Mouse (Mus musculus) kidney, postnatal 0 days (tissue): Measurements from ENCODE around the gene Gm47959. TPM values are rescaled to one million over a fixed set of nuclear protein-coding genes. Genes with fewer than 3 reads are reported as not detected.
A peak's percentile ranks its signal among the peaks of the same experiment; 100 is the strongest.

ENCODE experiments used
- ATAC-seq: fragments of 200-750 bp; cut with Nextera tagmentation; replicated peaks from 2 replicates; pipeline ENCODE4 v1.8.0; 2017; ENCODE audit warnings: low read depth, moderate number of reproducible peaks, moderate TSS enrichment, moderate library complexity; ENCODE audit not compliant: low FRiP score
- DNase-seq: peaks from one replicate; pipeline ENCODE4 v3.0.0-alpha.2; 2016; ENCODE audit warnings: low spot score
- H3K27ac ChIP-seq: fragments of 300-500 bp; sonication (generic); 2 replicates; pipeline ENCODE4 v1.5.1; 2014; ENCODE audit warnings: mild to moderate bottlenecking
- H3K27me3 ChIP-seq: fragments of 300-500 bp; sonication (generic); 2 replicates; pipeline ENCODE4 v1.6.1; 2014; ENCODE audit warnings: low read length, mixed read lengths; ENCODE audit not compliant: insufficient read depth
- H3K36me3 ChIP-seq: fragments of 300-500 bp; sonication (generic); 2 replicates; pipeline ENCODE4 v1.6.1; 2014; ENCODE audit warnings: low read length, mixed read lengths; ENCODE audit not compliant: insufficient read depth
- H3K4me1 ChIP-seq: fragments of 300-500 bp; sonication (generic); replicated peaks from 2 replicates; pipeline ENCODE4 v1.6.1; 2014; ENCODE audit warnings: antibody characterized with exemption, low read length, mixed read lengths; ENCODE audit not compliant: insufficient read depth
- H3K4me2 ChIP-seq: fragments of 300-500 bp; sonication (generic); 2 replicates; pipeline ENCODE4 v1.6.1; 2014; ENCODE audit warnings: mild to moderate bottlenecking, low read length, moderate library complexity, mixed read lengths
- H3K4me3 ChIP-seq: fragments of 300-500 bp; sonication (generic); replicated peaks from 2 replicates; pipeline ENCODE4 v1.5.1; 2014; ENCODE audit warnings: low read depth, low read length
- H3K9ac ChIP-seq: fragments of 300-500 bp; sonication (generic); 2 replicates; pipeline ENCODE4 v1.6.1; 2014; ENCODE audit warnings: low read depth, low read length
- H3K9me3 ChIP-seq: fragments of 300-500 bp; sonication (generic); replicated peaks from 2 replicates; pipeline ENCODE4 v1.6.1; 2016; ENCODE audit warnings: low read length, inconsistent platforms, mixed read lengths
- CTCF ChIP-seq: IDR thresholded peaks from 2 replicates; pipeline ENCODE4 v1.5.1; 2016; ENCODE audit warnings: antibody characterized with exemption, low read depth, mild to moderate bottlenecking, moderate library complexity
- WGBS: fragments of 180-500 bp; shearing (Covaris S2); extraction: QIAGEN DNeasy Blood & Tissue Kit; methylation state at CpG from one replicate; pipeline ENCODE4 v1.1.7; 2014; 5-methylcytosine and 5-hydroxymethylcytosine counted together
- polyA plus RNA-seq: library from polyadenylated mRNA; unstranded; fragments of >200 nt; fragmentation: Nextera tagmentation; extraction: Ambion mirVana; gene quantifications from 2 replicates; pipeline ENCODE4 v1.2.1, GENCODE M21; 2015

Gene Gm47959
- polyA plus RNA-seq, 1 experiment from 2014 or later, result not detected

GRCm38 (mm10) chr1:82992093-82992492, 8.3 kb upstream of the Gm47959 start:
- Histone ChIP-seq H3K36me3 (no peaks in the 10 kb centered on the region), H3K4me3 (no peak overlapping the region), H3K9me3 (no peaks in the 10 kb centered on the region), H3K9ac (no peak overlapping the region), H3K27me3 (no peaks in the 10 kb centered on the region), H3K4me2 (no peak overlapping the region), H3K27ac (peak overlapping the region; percentile 13; the same call in 1 of the 2 replicates), H3K4me1 (no peaks in the 10 kb centered on the region)
- ATAC-seq (peak; percentile 69; the same call in 1 of the 2 replicates), DNase-seq (peak; percentile 27)
- no peak for TF ChIP-seq CTCF
- 56% methylated on average over 6 of the region's 6 CpGs for WGBS

GRCm38 (mm10) chr1:82993947-82994346, 6.4 kb upstream of the Gm47959 start:
- Histone ChIP-seq H3K4me2 (no peak overlapping the region), H3K4me1 (no peaks in the 10 kb centered on the region), H3K36me3 (no peaks in the 10 kb centered on the region), H3K4me3 (no peak overlapping the region), H3K9me3 (no peaks in the 10 kb centered on the region), H3K27ac (no peak overlapping the region), H3K27me3 (no peaks in the 10 kb centered on the region), H3K9ac (no peak overlapping the region)
- TF ChIP-seq CTCF, result no peak
- no peak for DNase-seq
- WGBS, result 80% methylated on average over 3 of the region's 3 CpGs
- no peak for ATAC-seq

- no peak for TF ChIP-seq CTCF
- no peak overlapping the region for H3K4me2 ChIP-seq
- no peak overlapping the region for H3K4me3 ChIP-seq
- ATAC-seq (no peak), DNase-seq (no peak)
- 82% methylated on average over 8 of the region's 8 CpGs for WGBS
- H3K4me1 ChIP-seq, result no peaks in the 10 kb centered on the region
- no peaks in the 10 kb centered on the region for H3K9me3 ChIP-seq
- H3K27ac ChIP-seq, result no peak overlapping the region
- no peaks in the 10 kb centered on the region for H3K27me3 ChIP-seq
- H3K9ac ChIP-seq, result no peak overlapping the region
- H3K36me3 ChIP-seq, result no peaks in the 10 kb centered on the region
Measured at GRCm38 (mm10) chr1:83006218-83007179, 6.2 kb downstream of the Gm47959 start.

- H3K4me3 ChIP-seq, result no peak overlapping the region
- no peaks in the 10 kb centered on the region for H3K36me3 ChIP-seq
- no peaks in the 10 kb centered on the region for H3K9me3 ChIP-seq
- H3K9ac ChIP-seq, result no peak overlapping the region
- 60% methylated on average over 6 of the region's 6 CpGs for WGBS
- TF ChIP-seq CTCF, result no peak
- H3K4me2 ChIP-seq, result no peak overlapping the region
- no peaks in the 10 kb centered on the region for H3K27me3 ChIP-seq
- no peaks in the 10 kb centered on the region for H3K4me1 ChIP-seq
- no peak overlapping the region for H3K27ac ChIP-seq
- DNase-seq (no peak), ATAC-seq (no peak)
Measured at GRCm38 (mm10) chr1:83007471-83007870, 7.1 kb downstream of the Gm47959 start.

- no peaks in the 10 kb centered on the region for H3K4me1 ChIP-seq
- no peaks in the 10 kb centered on the region for H3K9me3 ChIP-seq
- H3K4me2 ChIP-seq, result no peak overlapping the region
- ATAC-seq, result no peak
- 76% methylated on average over 3 of the region's 3 CpGs for WGBS
- no peak overlapping the region for H3K4me3 ChIP-seq
- no peak overlapping the region for H3K9ac ChIP-seq
- no peak for DNase-seq
- H3K36me3 ChIP-seq, result no peaks in the 10 kb centered on the region
- H3K27ac ChIP-seq, result no peak overlapping the region
- no peaks in the 10 kb centered on the region for H3K27me3 ChIP-seq
- TF ChIP-seq CTCF, result no peak
Measured at GRCm38 (mm10) chr1:83014477-83014876, 14.1 kb downstream of the Gm47959 start.

- WGBS, result 81% methylated on average over 10 of the region's 10 CpGs
- no peak overlapping the region for H3K4me2 ChIP-seq
- H3K4me1 ChIP-seq, result no peaks in the 10 kb centered on the region
- DNase-seq, result no peak
- no peaks in the 10 kb centered on the region for H3K9me3 ChIP-seq
- H3K27ac ChIP-seq, result no peak overlapping the region
- no peaks in the 10 kb centered on the region for H3K36me3 ChIP-seq
- no peaks in the 10 kb centered on the region for H3K27me3 ChIP-seq
- no peak overlapping the region for H3K4me3 ChIP-seq
- ATAC-seq, result no peak
- H3K9ac ChIP-seq, result no peak overlapping the region
- TF ChIP-seq CTCF, result no peak
Measured at GRCm38 (mm10) chr1:83015329-83015879, 15.1 kb downstream of the Gm47959 start.
